In the genomic region with DNA sequence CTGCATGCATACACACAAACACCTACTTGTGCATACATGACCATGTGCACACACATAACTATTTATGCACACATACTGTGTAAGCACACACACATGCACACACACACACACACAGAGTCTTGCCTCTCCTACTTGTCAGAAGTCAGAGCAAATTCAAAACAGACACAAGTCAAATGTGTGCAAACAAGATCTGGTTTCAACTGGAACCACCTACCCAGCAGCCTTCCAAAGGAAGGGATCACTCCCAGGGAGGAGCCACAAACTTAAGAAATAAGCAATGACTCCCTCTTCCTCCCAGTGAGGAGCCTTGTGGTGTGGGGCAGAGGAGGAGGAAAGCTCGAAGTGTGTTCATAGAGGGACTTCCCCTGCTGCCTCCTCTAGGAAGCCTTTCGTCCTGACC, we compare ENCODE assay signal across 11 mouse cellular contexts.
"Had no signal": no experiment of that assay in that cellular context is flagged by ENCODE, and none has a peak within 500 bp of the region (broad histone marks: within the 10 kb centered on the region; RNA-seq: fewer than 3 reads in every experiment).

No protein-coding gene starts in this region.

- H3K9ac ChIP-seq: liver, embryonic 13.5 days had no signal

- H3K36me3 ChIP-seq: liver, embryonic 13.5 days had no signal

- H3K4me3 ChIP-seq: liver, embryonic 13.5 days had no signal

- H3K4me1 ChIP-seq: liver, embryonic 13.5 days had no signal

- H3K4me2 ChIP-seq: liver, embryonic 13.5 days; midbrain, embryonic 11.5 days had no signal

- DNase-seq: kidney, adult 9 months; kidney, postnatal 14 days; kidney, postnatal 4 days; liver, embryonic 13.5 days; lung, adult 2 months; lung, postnatal 14 days; lung, postnatal 4 days; midbrain, embryonic 14.5 days; right cerebral cortex, postnatal 4 days; thymus, postnatal 25 days had no signal

- H3K27ac ChIP-seq: liver, embryonic 13.5 days had no signal
